Mouse (Mus musculus): Measurements from ENCODE around the gene Oog3. TPM values are rescaled to one million over a fixed set of nuclear protein-coding genes. Genes with fewer than 3 reads are reported as not detected.

Gene Oog3
- not detected in 2 replicates for polyA plus RNA-seq (2016; fragmentation: Nextera tagmentation; extraction: Ambion mirVana)

GRCm38 (mm10) chr4:144162563-144162962, at the start of gene Oog3:
TSS of gene Oog3 (minus strand) at chr4:144162663.
- 89% methylated on average over 1 of the region's 1 CpGs for WGBS

GRCm38 (mm10) chr4:144190419-144190818, 28.0 kb upstream of the Oog3 start, which contains the start of gene Oog2:
TSS of gene Oog2 (plus strand) at chr4:144190719.
- H3K4me1 ChIP-seq: no peaks in the 10 kb centered on the region
- H3K4me2 ChIP-seq: no peak within 1 kb of the TSS
- no peaks in the 10 kb centered on the region for H3K36me3 ChIP-seq (replicated peaks)
- H3K9me3 ChIP-seq: peaks cover 29% of the 10 kb centered on the region
- no peak for ATAC-seq (ENCODE audit: low FRiP score)
- H3K27ac ChIP-seq: no peak within 1 kb of the TSS
- no peak within 1 kb of the TSS for H3K9ac ChIP-seq
- no peak within 1 kb of the TSS for H3K4me3 ChIP-seq (replicated peaks)
- no peaks in the 10 kb centered on the region for H3K27me3 ChIP-seq
- WGBS: 46% methylated on average over 1 of the region's 1 CpGs

More at GRCm38 (mm10) chr4:144162563-144162962, at the start of gene Oog3:
- no peak within 1 kb of the TSS for H3K4me3 ChIP-seq (replicated peaks)
- no peak within 1 kb of the TSS for H3K27ac ChIP-seq
- no peaks in the 10 kb centered on the region for H3K36me3 ChIP-seq (replicated peaks)
- H3K4me2 ChIP-seq: no peak within 1 kb of the TSS
- H3K27me3 ChIP-seq: no peaks in the 10 kb centered on the region
- no peaks in the 10 kb centered on the region for H3K4me1 ChIP-seq
- ATAC-seq (ENCODE audit: low FRiP score): no peak
- H3K9ac ChIP-seq: no peak within 1 kb of the TSS
- peaks cover 70% of the 10 kb centered on the region for H3K9me3 ChIP-seq

Other genes starting within 250 kb of the Oog3 start
- gene Pramef25, start 211.6 kb downstream of the Oog3 start, polyA plus RNA-seq (2016; fragmentation: Nextera tagmentation; extraction: Ambion mirVana): not detected in 2 replicates
- gene Gm13101, start 195.7 kb downstream of the Oog3 start, polyA plus RNA-seq (2016; fragmentation: Nextera tagmentation; extraction: Ambion mirVana): not detected in 2 replicates
- gene Pramef17, start 168.3 kb downstream of the Oog3 start, polyA plus RNA-seq (2016; fragmentation: Nextera tagmentation; extraction: Ambion mirVana): not detected in 2 replicates
- gene Pramel4, start 103.5 kb downstream of the Oog3 start, polyA plus RNA-seq (2016; fragmentation: Nextera tagmentation; extraction: Ambion mirVana): not detected in 2 replicates
- gene Gm13102, start 56.2 kb downstream of the Oog3 start, polyA plus RNA-seq (2016; fragmentation: Nextera tagmentation; extraction: Ambion mirVana): not detected in 2 replicates
- gene Oog2, start 28.1 kb upstream of the Oog3 start, polyA plus RNA-seq (2016; fragmentation: Nextera tagmentation; extraction: Ambion mirVana): not detected in 2 replicates
- not detected in 2 replicates for gene C87977, start 50.7 kb upstream of the Oog3 start, polyA plus RNA-seq (2016; fragmentation: Nextera tagmentation; extraction: Ambion mirVana)
- gene Pramel5, start 117.8 kb upstream of the Oog3 start, polyA plus RNA-seq (2016; fragmentation: Nextera tagmentation; extraction: Ambion mirVana): not detected in 2 replicates
- not detected in 2 replicates for gene Gm13128, start 167.6 kb upstream of the Oog3 start, polyA plus RNA-seq (2016; fragmentation: Nextera tagmentation; extraction: Ambion mirVana)
- not detected in 2 replicates for gene Gm13119, start 195.3 kb upstream of the Oog3 start, polyA plus RNA-seq (2016; fragmentation: Nextera tagmentation; extraction: Ambion mirVana)
- gene Pramef20, start 215.3 kb upstream of the Oog3 start, polyA plus RNA-seq (2016; fragmentation: Nextera tagmentation; extraction: Ambion mirVana): not detected in 2 replicates
- gene Pramef12, start 245.8 kb upstream of the Oog3 start, polyA plus RNA-seq (2016; fragmentation: Nextera tagmentation; extraction: Ambion mirVana): not detected in 2 replicates

All from forebrain, embryonic 12.5 days (tissue).